Mouse (Mus musculus) liver, adult 2 months (tissue): Measurements from ENCODE around the gene Ccdc30.

Source experiments
- CTCF ChIP-seq: fragments of 200-500 bp; IDR thresholded peaks from 2 replicates; pipeline ENCODE4 v1.5.1; 2011; ENCODE audit warnings: low read depth, low read length, control low read depth
- POLR2A ChIP-seq: fragments of 200-500 bp; IDR thresholded peaks from 2 replicates; pipeline ENCODE4 v1.6.1; 2011; ENCODE audit warnings: low read length, control low read depth; ENCODE audit not compliant: insufficient read depth; ENCODE audit errors: extremely low read depth

DNA sequence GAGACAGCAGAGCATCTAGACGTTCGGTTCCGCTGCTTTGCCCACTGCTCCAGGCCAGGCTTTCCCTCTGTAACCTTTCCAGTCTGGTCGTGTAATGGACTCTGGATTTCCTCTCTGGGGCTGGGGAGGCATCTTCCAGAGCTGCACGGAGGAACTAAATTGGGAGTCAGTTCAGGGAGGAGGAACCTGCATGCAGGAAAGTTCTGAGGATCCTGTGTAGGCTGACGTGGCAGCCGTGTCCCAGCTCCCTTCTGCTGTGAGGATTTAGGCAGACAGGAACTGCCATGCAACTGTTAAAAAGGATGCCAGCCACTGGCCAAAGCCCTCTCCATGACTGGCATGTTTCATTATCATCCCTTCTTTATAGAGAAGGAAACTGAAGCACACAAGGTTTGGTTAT lies 35.1 kb upstream of the Ccdc30 start:
- no peak for TF ChIP-seq CTCF
- no peak for TF ChIP-seq POLR2A
